Mouse (Mus musculus): ENCODE results near the gene Bend3.
"Not testable (repeated sequence)": the region's sequence is repeated elsewhere in the genome, so short reads cannot be mapped to it uniquely, and the experiment has no call there.

The Bend3 gene

DNA sequence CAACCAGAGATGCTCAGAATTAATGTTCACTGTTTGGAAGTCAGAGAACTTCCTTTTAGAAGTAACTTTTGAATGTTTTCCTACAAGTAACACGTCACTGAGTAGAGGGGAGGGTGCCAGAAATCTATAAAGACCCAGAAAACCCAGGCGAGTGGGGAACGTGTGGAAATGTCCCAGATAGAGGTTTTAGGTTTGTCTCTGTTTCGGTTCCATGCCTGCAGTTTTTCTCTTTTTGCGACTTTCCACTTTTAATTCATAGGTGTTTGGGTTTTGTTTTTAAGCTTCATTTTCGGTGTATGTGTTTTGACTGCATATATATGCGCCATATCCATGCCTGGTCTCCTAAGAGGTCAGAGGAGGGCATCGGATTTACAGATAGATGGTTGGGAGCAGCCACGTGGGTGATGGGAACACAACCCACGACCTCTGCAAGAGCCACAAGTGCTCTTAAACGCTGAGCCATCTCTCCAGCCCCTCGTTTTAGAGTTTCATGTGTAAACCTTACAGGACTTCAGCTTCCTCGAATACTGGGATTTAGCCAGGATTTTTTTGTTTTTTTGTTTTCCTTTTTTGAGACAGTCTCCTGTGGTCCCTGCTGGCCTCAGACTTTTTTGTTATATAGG lies 1.7 kb downstream of the Bend3 start:
- no peak for DNase-seq (ENCODE audit: low spot score in 2 of 2)

DNA sequence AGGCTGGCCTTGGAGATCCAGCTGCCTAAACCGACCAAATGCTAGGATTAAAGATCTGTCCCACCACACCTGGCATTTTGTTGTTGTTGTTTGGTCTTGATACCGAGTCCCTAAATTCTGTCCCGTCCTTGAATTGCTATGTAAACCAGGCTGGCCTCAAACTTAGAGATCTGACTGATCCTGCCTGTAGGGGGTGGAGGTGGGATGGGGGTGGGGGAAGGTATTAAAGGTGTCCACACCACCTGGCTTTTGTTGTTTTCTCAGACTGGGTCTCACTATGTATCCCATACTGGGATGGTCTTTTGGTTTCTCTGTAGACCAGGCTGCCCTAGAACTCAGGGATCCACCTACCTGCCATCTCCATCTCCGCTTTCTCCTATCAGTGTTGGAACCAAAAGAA lies 2.5 kb downstream of the Bend3 start:
- no peak for DNase-seq (ENCODE audit: low spot score in 2 of 2)

DNA sequence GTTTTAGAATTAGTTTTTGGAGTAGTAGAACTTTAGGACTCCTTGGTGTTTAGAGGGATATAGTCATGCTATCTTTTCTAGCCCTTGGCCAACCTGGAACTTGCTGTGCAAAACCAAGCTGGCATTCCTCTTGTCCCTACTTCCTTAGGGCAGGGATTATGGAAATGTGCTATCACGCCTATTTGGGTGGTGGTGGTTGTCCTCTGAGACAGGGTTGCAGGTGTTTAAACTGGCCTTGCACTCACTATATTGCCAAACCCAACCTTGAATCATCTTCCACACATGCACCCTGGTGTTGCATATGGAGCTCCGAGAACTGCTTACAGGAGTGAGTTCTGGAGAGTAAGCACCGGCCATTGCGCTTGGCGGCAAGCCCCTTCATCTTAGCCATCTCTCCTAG lies 3.4 kb downstream of the Bend3 start:
- DNase-seq (ENCODE audit: low spot score in 2 of 2) = no peak

DNA sequence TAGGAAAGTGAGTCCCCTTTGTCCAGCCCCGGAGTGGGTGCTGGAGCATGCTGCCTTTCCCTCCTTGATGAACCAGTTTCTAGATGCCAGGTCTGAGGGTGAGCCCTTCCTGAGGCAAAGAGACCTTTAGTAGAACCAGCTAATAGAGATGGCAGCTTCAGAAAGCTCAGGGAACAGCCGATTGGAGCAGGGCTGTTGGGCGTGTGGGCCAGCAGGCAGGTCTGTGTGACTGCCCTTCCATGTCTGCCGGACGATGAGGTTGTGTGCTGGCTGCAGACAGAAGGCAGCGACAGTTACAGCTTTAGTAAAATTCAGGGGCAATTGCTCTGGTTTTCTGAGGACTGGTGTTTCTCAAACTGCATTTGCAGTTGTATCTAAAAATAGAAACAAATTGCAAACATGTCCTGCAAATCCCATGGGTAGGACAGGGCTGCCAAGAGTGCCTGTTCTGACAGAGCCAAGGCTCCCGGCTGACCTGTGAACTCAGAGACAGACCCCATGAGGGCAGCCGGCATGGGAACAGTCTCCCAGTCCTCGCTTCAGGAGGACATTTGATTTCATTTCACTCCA lies 4.9 kb downstream of the Bend3 start:
- no peak for DNase-seq (ENCODE audit: low spot score in 2 of 2)

DNA sequence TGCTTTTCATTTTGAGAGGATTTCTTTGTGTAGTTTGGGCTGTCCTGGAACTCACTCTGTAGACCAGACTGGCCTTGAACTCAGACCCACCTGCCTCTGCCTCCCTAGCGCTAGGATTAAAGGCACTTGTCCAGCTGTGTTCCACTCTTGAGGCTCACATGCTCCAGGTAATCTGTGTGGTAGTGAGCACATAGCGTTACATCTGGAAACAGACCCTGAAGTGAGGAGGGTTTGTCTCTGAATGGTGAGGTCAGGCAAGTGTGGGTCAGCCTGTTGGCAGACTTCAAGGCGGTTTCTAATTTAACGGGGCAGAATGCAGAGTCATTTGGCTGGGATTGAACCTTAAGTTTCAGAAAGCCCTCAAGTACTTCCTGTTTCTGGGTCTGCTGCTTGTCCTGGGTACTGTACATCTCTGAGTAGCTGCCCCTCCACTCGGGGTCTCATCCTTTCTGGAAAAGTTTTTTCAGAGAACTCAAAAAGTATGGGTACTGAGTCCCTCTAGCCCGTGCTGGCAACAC lies 7.2 kb downstream of the Bend3 start:
- no peak for DNase-seq (ENCODE audit: low spot score in 2 of 2)

DNA sequence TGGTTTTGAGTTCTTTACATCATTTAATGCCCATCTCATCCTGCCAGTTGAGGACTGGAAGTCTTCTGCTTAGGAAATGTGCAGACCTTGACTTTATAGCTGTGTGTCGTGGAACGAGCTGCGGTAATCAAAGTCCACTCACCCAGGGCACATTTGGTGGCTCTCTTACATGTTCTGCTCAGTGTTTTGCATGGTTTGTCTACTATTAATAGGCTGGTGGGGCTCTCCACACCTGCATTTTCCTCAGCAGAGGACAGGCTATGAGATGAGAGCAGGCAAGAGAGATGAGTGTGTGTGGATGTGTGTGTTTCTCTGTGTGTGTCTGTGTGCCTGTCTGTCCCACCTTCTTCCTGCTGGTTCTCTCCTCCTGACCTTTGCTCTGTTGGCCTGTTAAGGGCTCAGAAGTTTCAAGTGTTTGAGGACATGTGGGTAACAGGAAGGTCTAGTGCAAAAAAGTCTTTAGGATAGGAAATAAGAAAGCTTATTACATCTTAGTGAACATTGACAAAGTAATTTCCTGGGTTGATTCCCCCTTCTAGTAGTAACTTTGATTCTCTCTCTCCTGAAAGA lies 8.9 kb downstream of the Bend3 start:
- DNase-seq (ENCODE audit: low spot score in 2 of 2) = no peak

DNA sequence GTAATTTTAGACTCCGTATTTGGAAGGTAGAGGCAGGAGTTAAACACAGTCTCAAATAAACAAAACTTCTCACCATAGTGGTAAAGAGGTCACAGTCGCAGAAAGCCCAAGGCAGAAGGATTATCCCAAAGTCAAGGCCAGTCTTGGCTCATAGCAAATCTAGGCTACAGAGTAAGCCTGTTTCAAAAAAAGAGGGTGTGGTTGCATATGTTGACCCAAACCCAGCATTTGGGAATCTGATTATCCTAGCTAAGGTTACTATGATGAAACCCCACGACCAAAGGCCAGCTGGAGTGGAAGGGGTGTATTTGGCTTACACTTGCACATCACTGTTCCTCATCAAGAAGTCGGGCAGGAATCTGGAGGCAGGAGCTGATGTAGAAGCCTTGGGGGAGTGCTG lies 9.6 kb downstream of the Bend3 start:
- no peak for DNase-seq (ENCODE audit: low spot score in 2 of 2)

DNA sequence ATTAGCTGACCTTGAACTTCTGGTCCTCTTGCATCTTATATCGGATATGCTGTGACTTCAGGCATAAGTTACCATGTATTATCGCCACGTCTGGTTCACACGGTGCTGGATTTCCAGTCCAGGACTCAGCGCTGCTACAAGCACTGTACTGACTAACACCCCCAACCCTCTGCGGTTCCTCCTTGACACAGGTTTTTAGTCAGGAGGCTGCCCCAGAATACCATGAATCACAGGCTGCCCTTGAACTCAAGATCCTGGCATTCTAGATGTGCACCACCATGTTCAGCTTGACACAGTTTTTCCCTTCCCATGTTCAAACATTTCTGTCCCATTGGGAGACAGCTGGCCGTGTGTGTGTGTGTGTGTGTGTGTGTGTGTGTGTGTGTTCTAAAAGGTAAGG lies 10.5 kb downstream of the Bend3 start:
- DNase-seq (ENCODE audit: low spot score in 2 of 2) = no peak

DNA sequence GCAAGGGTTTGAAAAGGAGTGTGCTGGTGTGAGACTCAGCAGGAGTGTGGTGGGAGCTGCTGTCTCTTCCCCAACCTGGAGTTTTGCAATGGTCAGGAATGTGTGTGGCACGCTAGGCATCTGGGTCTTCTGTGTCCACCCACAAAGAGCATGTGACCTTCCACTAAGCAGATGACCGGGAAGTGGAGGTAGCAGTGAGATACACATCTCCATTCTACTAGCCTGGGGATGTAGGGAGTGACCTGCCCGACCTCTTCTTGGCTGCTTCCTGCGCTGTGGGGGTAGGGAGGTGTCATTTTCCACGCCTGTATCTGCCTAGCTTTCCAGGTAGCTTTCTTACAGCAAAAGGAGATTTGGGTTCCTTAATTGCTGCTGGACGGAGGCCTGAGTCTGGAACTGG lies 10.9 kb downstream of the Bend3 start:
- DNase-seq (ENCODE audit: low spot score in 2 of 2) = no peak

DNA sequence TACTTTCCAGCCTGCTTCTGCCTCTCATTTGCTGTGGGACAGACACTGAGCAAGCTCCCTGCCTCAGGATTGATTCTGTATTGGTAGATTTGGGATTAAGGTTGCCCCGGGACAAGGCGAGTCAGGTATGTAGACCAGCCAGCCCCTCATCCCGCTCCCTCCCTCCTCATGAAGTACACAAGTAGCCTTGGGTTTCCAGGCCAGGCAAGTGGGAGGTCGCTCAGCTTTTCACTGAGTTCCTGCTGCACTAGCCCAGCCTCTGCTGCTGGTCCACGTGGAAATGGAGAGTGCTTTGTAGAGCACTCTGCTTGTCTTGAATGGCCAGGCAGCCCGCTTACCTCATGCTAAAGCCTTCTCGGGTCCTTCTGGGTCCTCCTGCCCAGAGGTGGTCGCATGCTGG lies 11.4 kb downstream of the Bend3 start:
- DNase-seq (ENCODE audit: low spot score in 2 of 2) = no peak

DNA sequence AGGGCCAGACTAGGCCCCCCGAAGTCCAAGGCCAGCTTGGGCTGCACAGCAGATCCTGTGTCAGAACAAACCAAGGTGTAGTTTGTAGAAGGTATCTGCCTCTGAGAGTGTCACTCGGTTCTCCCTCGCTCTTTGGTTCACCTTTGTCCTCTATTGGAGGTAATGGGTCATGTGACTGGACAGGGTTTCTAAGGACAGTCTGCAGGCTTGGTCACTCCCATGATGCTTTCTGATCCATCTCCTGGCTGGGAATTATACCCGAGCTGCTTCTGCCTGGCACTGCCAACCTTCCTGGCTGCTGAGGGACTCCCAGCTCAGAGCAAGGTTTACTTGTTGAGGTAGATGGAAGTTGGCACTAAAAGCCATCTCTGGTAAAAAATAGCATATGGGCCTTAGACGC lies 12.2 kb downstream of the Bend3 start:
- no peak for DNase-seq (ENCODE audit: low spot score in 2 of 2)

DNA sequence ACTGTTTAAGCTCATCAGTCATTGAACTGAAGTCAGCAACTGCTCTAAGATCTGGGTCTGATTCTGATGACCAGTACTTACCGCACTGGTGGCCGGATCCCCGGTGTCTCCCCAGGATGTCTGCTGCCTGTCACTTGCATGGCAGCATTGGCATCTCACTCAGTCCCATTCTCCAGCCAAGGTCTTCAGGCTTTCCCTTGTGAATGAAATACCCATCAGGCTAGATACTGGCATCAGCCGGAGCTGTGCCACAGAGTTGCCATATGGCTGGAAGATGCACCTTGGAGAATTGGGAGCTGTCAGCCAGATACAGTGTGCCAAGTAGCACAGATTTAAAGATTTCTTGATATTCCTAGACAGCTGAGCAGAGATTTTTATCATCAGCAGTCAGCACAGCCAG lies 24.0 kb downstream of the Bend3 start:
- DNase-seq (ENCODE audit: low spot score in 2 of 2) = no peak

DNA sequence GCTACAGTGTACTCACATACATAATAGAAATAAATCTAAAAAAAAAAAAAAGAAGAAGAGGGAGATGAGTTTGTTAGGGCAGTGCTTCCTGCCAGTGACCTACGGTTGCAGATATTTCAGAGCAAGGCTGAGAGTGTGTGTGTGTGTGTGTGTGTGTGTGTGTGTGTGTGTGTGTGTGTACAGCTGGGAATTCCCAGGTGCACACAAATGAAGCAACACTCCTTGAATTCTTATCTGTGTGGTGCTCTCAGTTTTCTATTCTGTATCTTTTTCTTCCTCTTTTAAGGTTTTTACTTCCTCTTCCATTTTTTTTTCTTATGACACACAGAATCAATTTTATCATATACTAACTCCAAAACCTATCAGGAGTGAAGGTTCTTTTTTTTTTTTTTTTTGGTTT lies 25.7 kb downstream of the Bend3 start:
- DNase-seq (ENCODE audit: low spot score in 2 of 2) = no peak

DNA sequence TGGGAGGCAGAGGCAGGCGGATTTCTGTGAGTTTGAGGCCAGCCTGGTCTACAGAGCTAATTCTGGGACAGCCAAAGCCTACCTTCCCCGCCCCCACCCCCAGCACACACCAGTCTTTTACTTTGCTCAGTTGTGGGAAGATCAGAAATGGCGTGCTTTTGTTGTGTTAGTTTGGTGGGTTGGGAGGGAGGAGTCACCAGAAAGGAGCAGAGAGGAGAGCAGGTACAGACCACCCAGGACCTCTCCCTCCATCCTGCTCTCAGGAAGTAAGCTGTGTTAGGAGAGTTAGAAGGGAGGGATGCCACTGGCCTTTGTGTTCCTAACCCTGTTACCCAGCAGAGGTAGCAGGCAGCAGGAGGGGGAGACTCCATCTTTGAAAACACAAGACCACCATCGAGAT lies 28.4 kb downstream of the Bend3 start:
- no peak for DNase-seq (ENCODE audit: low spot score in 2 of 2)

DNA sequence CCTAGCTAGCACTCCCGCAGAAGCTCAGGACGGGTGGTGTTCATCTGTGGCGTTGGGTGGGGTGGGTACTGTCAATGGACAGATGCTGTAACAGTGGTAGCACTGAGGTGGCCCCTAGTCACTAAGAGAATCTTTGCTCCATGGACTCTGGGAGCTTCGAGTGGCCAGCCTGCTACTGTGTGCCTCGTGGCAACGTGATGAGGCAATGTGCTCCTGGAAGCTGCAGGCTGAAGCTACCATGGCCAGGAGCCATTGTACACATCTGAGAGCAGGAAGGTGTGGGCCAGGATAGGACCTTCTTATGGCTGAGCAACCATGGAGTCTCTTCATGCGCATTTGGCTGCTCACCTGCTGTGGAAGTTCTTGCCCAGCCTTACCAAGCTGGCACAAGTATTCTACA lies 30.6 kb downstream of the Bend3 start:
- DNase-seq (ENCODE audit: low spot score in 2 of 2) = no peak

DNA sequence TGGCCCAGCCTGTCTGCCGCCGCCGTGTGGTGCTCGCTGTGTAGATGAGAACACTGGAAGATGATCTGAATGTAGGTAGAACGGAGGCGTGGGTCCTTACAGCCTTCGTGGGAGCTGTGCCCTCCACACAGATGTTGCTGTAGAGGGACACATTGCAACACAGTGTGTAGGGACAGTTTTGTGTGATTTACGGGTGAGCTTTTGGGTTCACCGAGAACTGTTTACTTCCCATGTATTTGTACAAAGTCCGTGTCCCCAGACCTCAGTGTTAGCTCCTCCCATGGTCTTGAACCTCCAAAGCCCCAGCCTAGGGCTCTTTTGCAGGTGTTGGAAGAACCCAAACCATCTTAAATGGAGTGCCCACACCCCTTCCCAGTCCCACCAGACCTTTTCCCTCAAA lies 34.3 kb downstream of the Bend3 start:
- no peak for DNase-seq (ENCODE audit: low spot score in 2 of 2)

DNA sequence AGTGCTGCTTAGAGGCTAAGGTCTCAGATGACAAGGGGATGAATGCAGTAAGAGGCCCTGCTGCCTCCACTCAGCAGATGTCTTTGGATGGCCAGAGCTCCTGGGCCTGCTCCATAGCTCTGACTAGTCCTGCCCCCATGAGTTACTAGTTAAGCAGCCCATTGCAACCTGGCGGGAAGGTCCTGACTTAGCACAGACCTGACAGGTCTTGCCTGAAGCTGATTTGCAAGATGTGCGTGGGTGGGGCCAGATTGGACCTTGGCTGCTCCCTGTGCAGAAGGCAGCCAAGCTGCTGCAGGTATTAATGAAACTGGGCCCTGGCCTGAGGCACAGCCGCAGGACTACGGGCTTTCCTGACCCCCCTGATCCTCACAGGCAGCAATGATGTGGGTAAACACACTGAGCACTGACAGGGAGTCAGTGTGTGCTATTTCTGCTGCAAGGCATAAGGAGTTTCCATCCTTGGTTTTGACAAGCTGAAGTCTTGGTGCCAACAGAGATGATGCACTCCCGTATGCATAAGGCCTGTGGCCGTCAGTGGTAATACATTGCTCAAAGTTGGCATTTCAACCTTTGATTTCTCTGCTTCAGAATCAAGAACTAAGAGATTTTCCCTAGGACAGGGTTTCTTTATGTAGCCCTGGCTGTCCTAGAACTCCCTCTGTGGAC lies 38.5 kb downstream of the Bend3 start:
- DNase-seq (ENCODE audit: low spot score in 2 of 2) = no peak

DNA sequence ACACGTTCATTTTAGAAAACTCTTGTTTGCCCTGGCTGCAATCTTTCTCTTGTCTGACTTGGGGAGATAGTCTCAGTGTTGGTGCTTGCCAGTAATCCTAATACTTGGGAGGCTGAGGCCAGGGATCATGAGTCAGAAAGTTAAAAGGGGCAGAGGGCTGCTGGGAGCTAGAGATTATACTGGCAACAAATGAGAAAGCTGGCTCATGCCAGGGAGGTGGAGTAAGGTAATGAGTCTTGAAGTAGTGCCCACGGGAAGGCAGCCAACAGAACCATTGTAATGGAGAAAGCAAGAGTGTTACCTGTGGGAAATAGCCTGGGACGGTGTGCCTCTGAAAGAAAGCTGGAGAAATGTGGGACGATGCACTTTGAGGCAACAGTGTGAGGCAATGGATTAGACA lies 39.2 kb downstream of the Bend3 start:
- DNase-seq (ENCODE audit: low spot score in 2 of 2) = no peak

DNA sequence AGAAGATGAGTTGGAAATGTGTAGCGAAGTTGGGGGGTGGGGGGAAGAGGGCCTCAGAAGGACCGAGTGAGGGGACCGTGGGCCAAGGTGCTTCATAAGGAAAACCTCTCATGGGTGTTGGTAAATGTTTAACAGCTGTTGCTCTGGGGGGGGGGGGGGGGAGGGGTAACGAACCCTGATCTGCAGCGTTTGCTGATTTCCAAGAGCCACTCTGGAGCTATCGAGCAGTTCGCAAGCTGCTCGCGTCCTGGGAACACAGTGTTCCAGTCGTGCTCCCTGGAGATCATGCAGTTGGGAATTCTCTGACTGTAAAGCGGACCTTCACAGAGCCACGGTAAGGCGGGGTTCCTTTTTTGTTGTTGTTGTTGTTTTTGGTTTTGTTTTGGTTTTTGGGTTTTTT lies 39.7 kb downstream of the Bend3 start:
- no peak for DNase-seq (ENCODE audit: low spot score in 2 of 2)

DNA sequence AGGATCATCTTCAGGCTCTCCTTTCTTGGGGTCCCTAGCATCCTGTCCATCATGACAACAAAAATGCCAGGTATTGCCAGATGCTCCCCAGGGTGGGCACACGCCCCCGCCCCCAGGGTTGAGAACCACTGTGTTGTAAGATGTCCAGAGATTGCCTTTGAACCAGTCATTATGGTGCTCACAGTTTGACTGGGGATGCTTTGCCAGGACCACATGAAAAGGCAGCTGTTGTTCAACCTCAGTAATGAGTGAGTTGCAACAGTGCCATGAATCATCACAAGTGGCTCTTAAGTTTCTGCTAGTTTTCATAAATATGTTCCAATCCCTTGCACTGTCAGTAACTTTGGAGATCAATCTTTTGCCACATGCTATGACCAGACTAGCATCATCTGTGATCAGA lies 41.3 kb downstream of the Bend3 start:
- no peak for DNase-seq (ENCODE audit: low spot score in 2 of 2)

DNA sequence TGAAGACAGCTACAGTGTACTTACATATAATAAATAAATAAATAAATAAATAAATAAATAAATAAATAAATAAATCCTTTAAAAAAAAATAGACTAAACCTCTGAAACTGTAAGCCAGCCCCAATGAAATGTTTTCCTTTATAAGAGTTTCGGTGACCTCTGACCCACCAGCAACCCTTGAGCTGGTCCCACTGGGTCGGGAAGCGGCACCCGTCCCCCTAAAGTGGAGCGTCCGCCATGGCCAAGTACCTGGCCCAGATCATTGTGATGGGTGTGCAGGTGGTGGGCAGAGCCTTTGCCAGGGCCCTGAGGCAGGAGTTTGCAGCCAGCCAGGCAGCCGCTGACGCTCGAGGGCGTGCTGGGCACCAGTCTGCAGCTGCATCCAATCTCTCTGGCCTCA lies 45.3 kb downstream of the Bend3 start, which contains the start of gene Gm9803:
Gene Gm9803, plus strand, starts transcription at position 154 of the 400 bp plus-strand sequence.
- not testable (repeated sequence) for DNase-seq (ENCODE audit: low spot score in 2 of 2)

DNA sequence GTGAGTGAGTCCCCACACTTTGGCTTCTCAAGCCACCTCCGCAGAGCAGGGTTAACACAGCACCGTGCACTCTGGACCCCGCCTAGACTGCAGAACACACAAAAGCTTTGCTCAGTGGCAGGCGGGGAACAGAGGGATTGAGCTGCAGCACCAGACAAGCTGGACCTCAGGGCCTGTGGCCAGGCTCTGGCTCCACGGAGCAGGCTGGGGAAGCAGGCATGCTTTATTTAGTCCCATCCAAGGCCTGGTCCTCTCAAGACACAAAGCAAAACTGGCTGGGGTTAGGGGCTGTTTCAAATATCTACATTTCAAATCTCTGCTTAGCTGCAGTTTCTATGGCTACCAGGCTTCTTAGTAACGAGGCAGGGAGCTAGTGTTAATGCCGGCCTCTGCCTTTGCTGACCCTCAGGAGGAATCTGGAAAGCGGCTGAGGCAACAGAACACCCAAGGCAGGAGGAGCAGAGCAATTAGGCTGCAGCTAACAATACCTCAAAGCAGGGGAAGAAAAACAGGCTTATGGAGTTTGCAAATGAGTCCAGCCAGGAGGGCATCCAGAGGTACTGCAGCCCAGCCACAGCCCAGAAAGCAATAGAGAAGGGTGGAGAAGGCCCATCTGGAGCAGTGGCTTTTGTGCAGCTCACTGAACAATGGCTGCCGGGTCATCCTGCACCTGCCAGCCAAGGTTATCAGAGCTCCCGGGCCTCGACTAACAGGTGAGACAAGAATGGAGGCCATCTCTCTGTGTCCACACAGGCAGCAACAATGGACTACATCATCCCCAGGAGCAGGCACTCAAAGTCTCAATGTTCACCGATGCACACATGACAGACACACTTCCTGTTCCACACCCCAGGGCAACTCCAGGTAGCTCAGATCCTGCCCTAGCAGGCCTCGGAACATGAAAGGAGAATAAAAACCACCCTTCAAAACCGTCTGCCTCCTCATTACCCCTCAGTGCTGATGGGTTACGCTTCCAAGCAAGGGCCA lies 48.9 kb downstream of the Bend3 start:
- no peak for DNase-seq (ENCODE audit: low spot score in 2 of 2)
